Mouse (Mus musculus) adrenal gland, adult 2 months (tissue): ENCODE results near the gene Fut1. TPM values are rescaled to one million over a fixed set of nuclear protein-coding genes. Genes with fewer than 3 reads are reported as not detected.

ENCODE experiments used
- DNase-seq: peaks from one replicate; pipeline ENCODE4 v3.0.0; 2021
- polyA plus RNA-seq: library from polyadenylated mRNA; depleted of rRNA; stranded (reverse); fragments of >200 nt; gene quantifications from 2 replicates; pipeline ENCODE4 v1.2.3, GENCODE M21; 2012
- total RNA-seq, 2 experiments: library from RNA; stranded (reverse); gene quantifications; 2 replicates each; pipeline ENCODE4 v1.2.3; 2021

Fut1 gene
- total and polyA plus RNA-seq, 3 experiments, result not detected

GRCm38 (mm10) chr7:45598960-45599879 is 17.9 kb upstream of the Fut1 start:
- DNase-seq, result no peak

DNA sequence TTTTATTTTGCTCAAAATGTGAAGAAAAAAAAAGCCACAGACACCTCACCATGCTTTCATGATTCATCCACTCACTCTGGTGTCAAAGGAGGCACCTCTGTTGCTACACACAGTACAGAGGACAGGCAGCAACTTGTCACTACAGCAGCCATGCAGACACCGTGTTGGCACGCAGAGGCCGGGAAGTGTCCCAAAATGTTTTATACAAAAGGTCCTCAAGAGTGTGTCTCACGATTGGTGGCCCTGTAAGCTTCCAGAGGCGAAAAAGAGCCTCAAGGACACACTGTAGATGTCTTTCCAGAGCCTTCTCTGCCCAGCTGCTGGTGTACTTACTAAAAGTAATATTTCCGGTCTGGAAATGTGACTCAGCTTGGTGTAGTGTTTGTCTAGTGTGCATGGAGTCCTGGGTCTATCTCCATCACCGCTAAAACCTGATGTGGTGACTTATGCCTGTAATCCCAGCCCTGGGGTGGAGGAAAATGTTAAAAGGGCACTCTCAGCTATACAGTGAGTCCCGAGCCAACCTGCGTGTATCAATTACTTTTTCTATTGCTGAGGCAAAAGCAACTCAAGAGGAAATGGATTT is 11.3 kb upstream of the Fut1 start:
- peak; percentile 51 for DNase-seq

- DNase-seq, result no peak
Observed at GRCm38 (mm10) chr7:45609511-45609910, 7.6 kb upstream of the Fut1 start.

DNA sequence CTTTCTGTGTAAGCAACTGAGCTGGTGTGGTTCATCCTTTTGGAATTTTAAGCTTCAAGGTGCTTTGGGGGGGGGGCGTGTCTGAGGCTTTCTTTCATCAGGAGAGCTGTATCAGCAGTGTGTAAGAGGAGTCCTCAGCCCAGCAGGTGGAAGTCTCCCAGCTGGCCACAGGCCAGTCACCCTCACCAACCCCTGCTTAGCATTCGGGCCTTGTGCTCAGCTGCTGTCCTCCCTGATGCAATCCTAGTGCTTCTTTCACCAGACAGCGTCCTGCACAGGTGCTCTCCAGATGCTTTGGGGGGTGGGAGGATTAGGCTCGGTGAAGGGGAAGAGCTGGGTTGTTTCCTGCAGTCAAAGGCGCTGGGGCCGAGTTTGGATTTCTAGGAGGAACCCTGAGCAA is 812 bp upstream of the Fut1 start:
- no peak for DNase-seq

- DNase-seq, result no peak
Observed at GRCm38 (mm10) chr7:45618316-45618715, 1.2 kb downstream of the Fut1 start.

DNA sequence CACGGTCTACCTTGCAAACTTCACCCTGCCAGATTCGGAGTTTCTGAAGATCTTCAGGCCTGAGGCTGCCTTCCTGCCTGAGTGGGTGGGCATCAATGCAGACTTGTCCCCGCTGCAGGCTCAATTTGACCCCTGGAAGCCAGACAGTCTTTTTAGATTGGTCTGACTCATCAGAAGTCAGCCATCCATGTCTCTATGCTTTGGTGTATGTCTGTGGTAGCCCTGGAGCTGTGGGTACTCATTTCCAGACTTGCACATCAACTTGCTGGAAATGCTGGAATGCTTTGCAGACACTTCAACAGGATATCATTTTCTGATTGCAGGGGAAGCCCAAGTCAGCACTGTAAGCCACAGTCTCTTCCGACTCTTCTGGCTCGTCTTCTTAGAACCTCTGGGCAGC is 2.5 kb downstream of the Fut1 start:
- no peak for DNase-seq

DNA sequence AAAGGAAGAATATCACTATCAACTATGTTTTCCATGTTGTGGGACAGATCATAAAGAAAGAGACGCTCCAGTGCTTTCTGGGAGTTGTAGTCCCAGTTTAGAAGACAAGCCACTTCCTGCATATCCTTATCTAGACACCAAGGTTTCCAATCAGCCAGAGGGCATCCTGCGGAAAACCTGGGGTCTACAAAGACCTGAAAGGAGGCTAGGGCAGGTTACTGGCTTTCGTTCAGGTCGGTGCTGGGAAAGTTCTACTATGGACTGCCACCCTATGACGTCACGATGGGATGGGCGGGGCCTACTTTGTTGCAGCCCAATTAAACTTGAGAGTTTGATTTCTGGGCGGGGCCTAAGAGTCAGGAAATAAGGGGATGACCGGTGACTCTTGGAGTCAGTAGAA is 4.4 kb downstream of the Fut1 start, which contains the start of gene Izumo1:
Izumo1 (plus strand) TSS at position 369 of the 400 bp plus-strand sequence.
- no peak for DNase-seq

DNA sequence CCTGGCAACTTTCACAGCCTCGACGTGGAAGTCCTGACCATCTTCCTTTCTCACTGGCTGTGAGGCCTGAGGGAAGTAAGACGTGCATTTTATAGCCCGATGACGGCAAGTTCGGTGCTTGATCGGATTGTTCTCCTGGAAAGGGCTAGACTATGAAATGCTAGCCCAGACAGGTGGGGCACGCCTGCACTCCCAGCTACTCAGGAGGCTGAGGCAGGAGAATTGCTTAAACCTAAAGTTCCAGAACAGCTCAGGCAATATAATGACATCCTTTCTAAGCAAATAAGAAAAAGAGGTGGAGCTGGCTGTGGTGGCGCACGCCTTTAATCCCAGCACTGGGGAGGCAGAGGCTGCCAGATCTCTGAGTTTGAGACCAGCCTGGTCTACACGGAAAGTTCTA is 6.4 kb downstream of the Fut1 start:
- DNase-seq, result no peak

GRCm38 (mm10) chr7:45624718-45625117 is 7.6 kb downstream of the Fut1 start:
- DNase-seq, result no peak

DNA sequence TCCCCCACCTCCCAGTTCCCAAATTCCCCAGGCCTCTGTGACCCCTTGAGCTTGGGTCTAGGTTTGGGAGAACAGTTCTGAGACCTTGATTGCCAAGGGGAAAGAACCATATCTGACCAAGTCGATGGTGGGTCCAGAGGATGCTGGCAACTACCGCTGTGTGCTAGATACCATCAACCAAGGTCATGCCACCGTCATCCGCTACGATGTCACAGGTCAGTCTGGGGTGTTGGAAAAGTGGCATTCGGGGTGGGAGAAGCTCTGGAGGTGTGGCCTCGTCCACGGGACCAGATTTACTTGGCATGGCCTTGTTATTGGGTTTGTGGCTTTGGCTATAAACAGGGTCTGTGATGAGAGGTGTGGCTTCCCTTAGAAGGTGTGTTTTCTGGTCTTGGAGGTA is 8.4 kb downstream of the Fut1 start:
- DNase-seq, result no peak

DNA sequence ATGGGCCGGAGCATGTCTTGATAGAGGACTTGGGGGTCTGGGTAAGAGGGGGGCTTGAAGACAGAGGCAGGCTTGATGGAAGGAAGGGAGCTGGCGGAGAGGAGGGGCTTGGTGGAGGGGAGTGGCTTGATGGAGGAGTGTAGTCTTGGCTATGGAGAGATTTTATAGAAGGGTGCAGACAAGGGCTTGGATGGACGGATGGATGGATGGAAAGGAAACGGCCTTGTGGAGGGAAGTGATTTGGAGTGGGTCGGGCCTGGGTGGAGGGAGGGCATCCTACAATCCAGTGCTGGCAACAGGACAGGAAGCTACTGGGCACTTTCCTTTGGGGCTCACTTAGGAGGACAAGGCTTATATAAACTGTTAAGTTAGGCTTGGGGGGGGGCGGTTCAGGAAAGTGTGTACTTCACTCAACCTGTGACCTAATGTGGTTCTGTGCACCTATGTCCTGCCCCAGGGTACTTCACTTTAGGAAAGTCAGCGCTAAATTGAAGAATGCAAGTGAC is 9.5 kb downstream of the Fut1 start:
- no peak for DNase-seq

DNA sequence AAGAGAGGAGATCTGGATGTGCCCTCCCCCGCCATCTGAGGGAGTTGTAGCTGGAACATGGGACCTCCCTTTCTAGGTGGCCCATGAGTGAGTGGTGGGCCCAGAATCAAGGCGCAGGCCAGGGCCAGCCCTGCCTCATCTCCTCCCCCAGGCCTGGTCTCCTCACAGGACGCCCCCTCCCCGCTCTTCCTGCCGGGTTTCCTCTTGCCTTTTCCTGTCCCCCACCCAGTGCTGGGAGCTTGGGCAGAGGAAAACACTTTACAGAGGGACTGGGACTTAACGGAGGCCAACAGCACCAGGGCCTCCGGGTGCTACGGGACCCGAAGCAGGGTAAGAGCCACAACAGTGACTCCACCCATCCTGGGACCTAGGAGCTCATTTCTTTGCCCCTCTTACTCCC is 10.2 kb downstream of the Fut1 start, which contains the start of gene Rasip1:
Rasip1 (plus strand) TSS at position 228 of the 400 bp plus-strand sequence.
- peak; percentile 70 for DNase-seq

- peak; percentile 95 for DNase-seq
Observed at GRCm38 (mm10) chr7:45628364-45629294, 11.5 kb downstream of the Fut1 start.

DNA sequence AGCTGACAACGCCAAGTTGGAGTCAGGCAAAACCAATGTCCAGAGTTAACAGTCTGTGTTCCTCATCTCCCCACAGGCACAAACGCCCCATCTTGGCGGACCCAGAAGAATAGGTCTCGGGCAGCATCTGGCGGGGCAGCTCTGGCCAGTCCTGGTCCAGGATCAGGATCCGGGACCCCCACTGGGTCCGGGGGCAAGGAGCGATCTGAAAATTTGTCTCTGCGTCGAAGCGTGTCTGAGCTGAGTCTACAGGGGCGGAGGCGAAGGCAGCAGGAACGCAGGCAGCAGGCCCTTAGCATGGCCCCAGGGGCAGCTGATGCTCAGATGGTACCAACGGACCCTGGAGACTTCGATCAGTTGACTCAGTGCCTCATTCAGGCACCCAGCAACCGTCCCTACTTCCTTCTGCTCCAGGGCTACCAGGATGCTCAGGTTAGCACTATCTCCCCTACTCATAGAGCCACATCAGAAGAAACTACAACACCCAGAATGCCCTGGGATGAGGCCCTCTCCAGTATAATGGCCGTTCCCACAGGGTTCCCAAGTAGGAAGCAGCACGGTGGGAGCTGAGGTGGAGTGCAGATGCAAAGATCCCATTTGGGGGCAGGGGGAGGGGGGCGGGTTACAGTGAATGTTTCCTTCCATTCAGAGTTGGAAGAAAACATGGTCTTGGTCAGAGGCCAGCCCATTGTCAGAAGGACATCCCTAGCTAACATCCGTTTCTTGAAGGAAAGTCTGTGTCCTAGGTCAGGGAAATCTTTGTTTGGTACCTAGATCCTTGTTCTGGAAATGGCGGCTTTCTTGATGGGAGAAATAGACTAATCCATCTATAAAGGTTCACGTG is 13.2 kb downstream of the Fut1 start:
- DNase-seq, result no peak

- no peak for DNase-seq
Observed at GRCm38 (mm10) chr7:45632499-45632898, 15.4 kb downstream of the Fut1 start.

- DNase-seq, result peak; percentile 55
Observed at GRCm38 (mm10) chr7:45634946-45635681, 18.0 kb downstream of the Fut1 start.

DNA sequence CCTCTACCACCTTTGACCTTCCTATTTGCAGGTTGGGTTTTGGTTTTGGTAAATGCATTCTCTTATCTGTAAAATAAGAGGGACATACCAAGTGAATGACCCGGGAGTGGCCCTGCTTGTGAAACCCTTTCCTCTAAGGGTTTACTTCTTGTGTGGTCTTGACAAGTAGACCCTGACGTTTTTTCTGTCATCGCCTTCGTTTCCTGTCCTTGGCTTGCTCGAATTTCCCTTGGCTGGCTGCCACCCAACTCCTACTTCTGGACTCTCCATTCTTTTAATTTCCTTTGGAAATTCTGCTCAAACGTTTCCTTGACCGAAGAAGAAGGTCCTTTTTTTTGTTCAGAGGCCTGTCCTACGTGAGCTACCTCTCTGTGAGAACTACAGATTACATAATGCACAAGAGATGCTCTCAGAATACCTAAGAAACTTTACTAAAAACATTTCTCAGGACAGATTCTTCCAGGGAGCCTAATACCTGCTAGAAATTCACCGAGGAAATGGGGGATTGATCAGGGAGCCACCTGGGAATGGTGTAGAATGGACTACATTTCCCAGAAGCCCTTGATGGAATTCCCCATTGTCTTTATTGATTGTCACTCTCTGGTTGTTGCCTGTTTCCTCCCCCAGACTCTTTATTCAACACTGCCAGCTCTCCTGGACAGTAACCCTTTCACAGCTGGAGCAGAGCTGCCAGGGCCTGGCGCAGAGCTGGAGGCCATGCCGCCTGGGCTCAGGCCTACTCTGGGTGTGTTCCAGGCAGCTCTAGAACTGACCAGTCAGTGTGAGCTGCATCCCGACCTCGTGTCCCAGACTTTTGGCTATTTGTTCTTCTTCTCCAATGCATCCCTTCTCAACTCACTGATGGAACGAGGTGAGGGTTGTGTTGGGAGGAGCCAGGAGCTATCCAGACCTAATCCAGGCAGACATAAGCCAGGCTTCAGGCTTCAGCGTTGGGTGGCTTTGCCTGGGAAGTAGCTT is 18.9 kb downstream of the Fut1 start:
- DNase-seq, result peak; percentile 67

DNA sequence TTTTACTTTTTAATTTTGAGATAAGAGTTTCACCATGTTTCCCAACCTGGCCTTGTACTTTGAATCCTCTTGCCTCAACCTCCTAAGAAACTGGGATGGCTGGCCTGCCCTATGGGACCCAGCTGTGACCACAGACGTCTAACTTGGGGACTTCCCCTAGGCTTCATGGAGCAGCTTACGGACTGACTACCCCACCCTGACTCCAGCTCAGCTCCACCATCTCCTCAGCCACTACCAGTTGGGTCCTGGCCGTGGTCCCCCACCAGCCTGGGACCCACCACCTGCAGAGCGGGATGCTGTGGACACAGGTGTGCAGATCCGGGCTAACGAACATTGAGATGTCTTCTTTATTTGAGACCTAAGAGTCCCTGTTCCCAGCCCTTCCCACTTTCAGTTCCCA is 20.6 kb downstream of the Fut1 start:
- DNase-seq, result no peak
